Mouse (Mus musculus) liver, adult 2 months (tissue): ENCODE measurements at regions not wholly inside any gene's neighbourhood (a gene's known extent, or its start where the extent isn't known, plus 50 kb on each side); places are given as distances from the start of the nearest gene placed in this dataset.

Experiments used
- DNase-seq: peaks from one replicate; pipeline ENCODE4 v3.0.0-alpha.2; 2011; ENCODE audit warnings: low read depth, low spot score; ENCODE audit errors: extremely low read depth
- H3K27ac ChIP-seq: fragments of 200-500 bp; replicated peaks from 2 replicates; pipeline ENCODE4 v1.5.1; 2012; ENCODE audit warnings: low read depth, mild to moderate bottlenecking, control low read depth, inconsistent platforms, low read length; ENCODE audit not compliant: insufficient read depth
- H3K27me3 ChIP-seq: fragments of 200-500 bp; 2 replicates; pipeline ENCODE4 v1.6.1; 2012; ENCODE audit warnings: mild to moderate bottlenecking, moderate library complexity, low read length, inconsistent platforms; ENCODE audit not compliant: control insufficient read depth, insufficient read depth
- H3K36me3 ChIP-seq: fragments of 200-500 bp; 2 replicates; pipeline ENCODE4 v1.6.1; 2012; ENCODE audit warnings: low read length, inconsistent platforms; ENCODE audit not compliant: control insufficient read depth, insufficient read depth
- H3K4me1 ChIP-seq: fragments of 200-500 bp; 2 replicates; pipeline ENCODE4 v1.6.1; 2011; ENCODE audit warnings: low read length; ENCODE audit not compliant: control insufficient read depth, insufficient read depth
- H3K4me3 ChIP-seq: fragments of 200-500 bp; 2 replicates; pipeline ENCODE4 v1.5.1; 2011; ENCODE audit warnings: low read depth, mild to moderate bottlenecking, control low read depth, low read length, moderate library complexity; ENCODE audit not compliant: insufficient read depth
- H3K79me2 ChIP-seq: fragments of 200-500 bp; 2 replicates; pipeline ENCODE4 v1.6.1; 2012; ENCODE audit warnings: inconsistent platforms, mild to moderate bottlenecking, low read length, moderate library complexity; ENCODE audit not compliant: control insufficient read depth, insufficient read depth
- H3K9ac ChIP-seq: fragments of 200-500 bp; 2 replicates; pipeline ENCODE4 v1.6.1; 2012; ENCODE audit warnings: low read depth, mild to moderate bottlenecking, control low read depth, inconsistent platforms, low read length
- CTCF ChIP-seq: fragments of 200-500 bp; IDR thresholded peaks from 2 replicates; pipeline ENCODE4 v1.5.1; 2011; ENCODE audit warnings: low read depth, low read length, control low read depth
- POLR2A ChIP-seq: fragments of 200-500 bp; IDR thresholded peaks from 2 replicates; pipeline ENCODE4 v1.6.1; 2011; ENCODE audit warnings: low read length, control low read depth; ENCODE audit not compliant: insufficient read depth; ENCODE audit errors: extremely low read depth
- WGBS: fragments of 180-500 bp; shearing (Covaris S2); methylation state at CpG from one replicate; pipeline ENCODE4 v1.1.7; 2018; 5-methylcytosine and 5-hydroxymethylcytosine counted together

GRCm38 (mm10) chr15:12066857-12067211 lies 50.8 kb upstream of the Zfr start:
- no peak for DNase-seq
- H3K27ac ChIP-seq = no peak overlapping the region
- no peaks in the 10 kb centered on the region for H3K27me3 ChIP-seq
- H3K9ac ChIP-seq = no peak overlapping the region
- 81% methylated on average over 6 of the region's 6 CpGs for WGBS
- TF ChIP-seq POLR2A (no peak), CTCF (no peak)
- H3K4me3 ChIP-seq = no peak overlapping the region
- no peaks in the 10 kb centered on the region for H3K79me2 ChIP-seq
- no peaks in the 10 kb centered on the region for H3K36me3 ChIP-seq
- no peaks in the 10 kb centered on the region for H3K4me1 ChIP-seq

- 43% methylated on average over 14 of the region's 14 CpGs for WGBS
- Histone ChIP-seq H3K27ac (no peak overlapping the region), H3K79me2 (no peaks in the 10 kb centered on the region), H3K9ac (no peak overlapping the region), H3K36me3 (no peaks in the 10 kb centered on the region), H3K27me3 (no peaks in the 10 kb centered on the region), H3K4me3 (no peak overlapping the region), H3K4me1 (no peaks in the 10 kb centered on the region)
- TF ChIP-seq POLR2A (no peak), CTCF (no peak)
- DNase-seq = peak; percentile 66
Measured at GRCm38 (mm10) chr15:12066176-12066856, 51.3 kb upstream of the Zfr start.

- no peak for TF ChIP-seq POLR2A
- TF ChIP-seq CTCF = no peak
- no peaks in the 10 kb centered on the region for H3K27me3 ChIP-seq
- H3K36me3 ChIP-seq = no peaks in the 10 kb centered on the region
- H3K4me1 ChIP-seq = no peaks in the 10 kb centered on the region
- H3K9ac ChIP-seq = no peak overlapping the region
- 43% methylated on average over 3 of the region's 3 CpGs for WGBS
- no peak overlapping the region for H3K4me3 ChIP-seq
- no peak overlapping the region for H3K27ac ChIP-seq
- DNase-seq = peak; percentile 12
- no peaks in the 10 kb centered on the region for H3K79me2 ChIP-seq
Measured at GRCm38 (mm10) chr15:12054870-12055269, 58.1 kb upstream of the Sub1 start.

GRCm38 (mm10) chr15:12053610-12054009 lies 56.8 kb upstream of the Sub1 start:
- Histone ChIP-seq H3K79me2 (no peaks in the 10 kb centered on the region), H3K9ac (no peak overlapping the region), H3K27me3 (no peaks in the 10 kb centered on the region), H3K4me1 (no peaks in the 10 kb centered on the region), H3K36me3 (no peaks in the 10 kb centered on the region), H3K27ac (no peak overlapping the region), H3K4me3 (no peak overlapping the region)
- WGBS = 93% methylated on average over 7 of the region's 7 CpGs
- TF ChIP-seq POLR2A (no peak), CTCF (no peak)
- no peak for DNase-seq

- Histone ChIP-seq H3K9ac (no peak overlapping the region), H3K27ac (no peak overlapping the region), H3K27me3 (no peaks in the 10 kb centered on the region), H3K4me3 (no peak overlapping the region), H3K4me1 (no peaks in the 10 kb centered on the region), H3K36me3 (no peaks in the 10 kb centered on the region), H3K79me2 (no peaks in the 10 kb centered on the region)
- DNase-seq = no peak
- WGBS = 92% methylated on average over 10 of the region's 10 CpGs
- no peak for TF ChIP-seq CTCF
- no peak for TF ChIP-seq POLR2A
Measured at GRCm38 (mm10) chr15:12048965-12049364, 52.2 kb upstream of the Sub1 start.

GRCm38 (mm10) chr15:12048214-12048507 lies 51.4 kb upstream of the Sub1 start:
- TF ChIP-seq POLR2A = no peak
- no peak for TF ChIP-seq CTCF
- Histone ChIP-seq H3K79me2 (no peaks in the 10 kb centered on the region), H3K4me1 (no peaks in the 10 kb centered on the region), H3K36me3 (no peaks in the 10 kb centered on the region), H3K9ac (no peak overlapping the region), H3K4me3 (no peak overlapping the region), H3K27ac (no peak overlapping the region), H3K27me3 (no peaks in the 10 kb centered on the region)
- 72% methylated on average over 3 of the region's 3 CpGs for WGBS
- DNase-seq = no peak
